Mouse (Mus musculus) limb, embryonic 11.5 days (tissue): ENCODE measurements at regions not wholly inside any gene's neighbourhood (a gene's known extent, or its start where the extent isn't known, plus 50 kb on each side); places are given as distances from the start of the nearest gene placed in this dataset.

Source experiments
- ATAC-seq: fragments of 200-750 bp; cut with Nextera tagmentation; 2 replicates; pipeline ENCODE4 v1.8.0; 2017; ENCODE audit warnings: low read depth; ENCODE audit not compliant: insufficient number of reproducible peaks, low FRiP score, low TSS enrichment
- DNase-seq: peaks from one replicate; pipeline ENCODE4 v3.0.0-alpha.2; 2015; ENCODE audit warnings: low spot score
- H3K27ac ChIP-seq: fragments of 300-500 bp; sonication (generic); replicated peaks from 2 replicates; pipeline ENCODE4 v1.5.1; 2014; ENCODE audit warnings: low read depth, mild to moderate bottlenecking, low read length
- H3K27me3 ChIP-seq: fragments of 300-500 bp; sonication (generic); 2 replicates; pipeline ENCODE4 v1.6.1; 2014; ENCODE audit warnings: mild to moderate bottlenecking, low read length, mixed read lengths; ENCODE audit not compliant: control insufficient read depth, insufficient read depth
- H3K36me3 ChIP-seq: fragments of 300-500 bp; sonication (generic); 2 replicates; pipeline ENCODE4 v1.6.1; 2014; ENCODE audit warnings: mild to moderate bottlenecking, low read length, moderate library complexity, mixed read lengths; ENCODE audit not compliant: control insufficient read depth, insufficient read depth
- H3K4me1 ChIP-seq: fragments of 300-500 bp; sonication (generic); 2 replicates; pipeline ENCODE4 v1.6.1; 2014; ENCODE audit warnings: low read length, mixed read lengths; ENCODE audit not compliant: control insufficient read depth, insufficient read depth
- H3K4me2 ChIP-seq: fragments of 300-500 bp; sonication (generic); 2 replicates; pipeline ENCODE4 v1.6.1; 2014; ENCODE audit warnings: low read depth, mild to moderate bottlenecking, moderate library complexity; ENCODE audit not compliant: severe bottlenecking
- H3K4me3 ChIP-seq: fragments of 300-500 bp; sonication (generic); 2 replicates; pipeline ENCODE4 v1.5.1; 2014; ENCODE audit warnings: low read depth, low read length
- H3K9ac ChIP-seq: fragments of 300-500 bp; sonication (generic); 2 replicates; pipeline ENCODE4 v1.6.1; 2014; ENCODE audit warnings: mild to moderate bottlenecking, low read length
- H3K9me3 ChIP-seq: fragments of 300-500 bp; sonication (generic); 2 replicates; pipeline ENCODE4 v1.6.1; 2016; ENCODE audit warnings: low read length; ENCODE audit not compliant: control insufficient read depth
- WGBS: fragments of 180-500 bp; shearing (Covaris S2); extraction: QIAGEN DNeasy Blood & Tissue Kit; methylation state at CpG from one replicate; pipeline ENCODE4 v1.1.7; 2014; 5-methylcytosine and 5-hydroxymethylcytosine counted together

DNA sequence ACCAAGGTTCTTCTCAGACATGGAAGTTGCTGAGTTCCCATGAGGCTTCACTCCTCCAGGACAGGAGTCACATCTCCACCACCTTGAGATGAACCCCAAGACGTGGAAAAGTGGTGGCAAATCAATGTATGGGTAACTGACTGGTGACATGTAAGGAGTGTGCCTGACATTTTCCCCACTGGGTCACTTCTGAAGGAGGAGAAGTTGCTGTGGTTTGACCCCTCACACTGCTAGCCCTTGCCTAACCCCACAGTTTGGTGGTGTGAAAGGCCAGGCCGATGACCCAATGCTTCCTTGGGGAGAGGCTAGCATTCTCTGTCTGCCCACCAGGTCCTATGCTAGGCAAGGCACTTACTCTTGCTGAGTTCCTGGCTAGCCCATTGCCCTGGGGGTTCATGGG is 242.4 kb downstream of the 4933412E24Rik start:
- WGBS, result 82% methylated on average over 2 of the region's 2 CpGs
- DNase-seq (no peak), ATAC-seq (no peak)
- no peaks in the 10 kb centered on the region for H3K27me3 ChIP-seq
- H3K4me3 ChIP-seq, result no peak overlapping the region
- H3K9me3 ChIP-seq, result no peaks in the 10 kb centered on the region
- H3K4me1 ChIP-seq, result no peaks in the 10 kb centered on the region
- no peak overlapping the region for H3K4me2 ChIP-seq
- H3K9ac ChIP-seq, result no peak overlapping the region
- no peaks in the 10 kb centered on the region for H3K36me3 ChIP-seq
- H3K27ac ChIP-seq, result no peak overlapping the region

DNA sequence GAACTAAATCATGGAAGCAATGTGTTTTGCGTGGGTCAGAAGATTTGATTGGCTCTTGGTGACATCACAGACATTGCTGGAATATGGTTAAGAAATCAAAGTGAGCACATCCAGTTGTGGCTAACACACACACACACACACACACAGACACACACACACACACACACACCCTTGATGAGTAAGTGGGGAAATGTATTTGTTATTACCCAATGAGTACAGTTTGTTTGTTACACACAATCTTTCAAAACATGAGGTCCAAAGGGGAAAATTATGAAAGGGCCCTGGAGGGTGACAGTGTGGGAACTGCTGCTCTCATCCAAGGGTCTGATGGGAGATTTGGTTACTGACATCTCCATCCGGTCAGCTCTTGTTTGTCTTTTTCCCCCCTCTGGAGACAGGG is 243.8 kb downstream of the 4933412E24Rik start:
- DNase-seq, result no peak
- 90% methylated on average over 2 of the region's 2 CpGs for WGBS

DNA sequence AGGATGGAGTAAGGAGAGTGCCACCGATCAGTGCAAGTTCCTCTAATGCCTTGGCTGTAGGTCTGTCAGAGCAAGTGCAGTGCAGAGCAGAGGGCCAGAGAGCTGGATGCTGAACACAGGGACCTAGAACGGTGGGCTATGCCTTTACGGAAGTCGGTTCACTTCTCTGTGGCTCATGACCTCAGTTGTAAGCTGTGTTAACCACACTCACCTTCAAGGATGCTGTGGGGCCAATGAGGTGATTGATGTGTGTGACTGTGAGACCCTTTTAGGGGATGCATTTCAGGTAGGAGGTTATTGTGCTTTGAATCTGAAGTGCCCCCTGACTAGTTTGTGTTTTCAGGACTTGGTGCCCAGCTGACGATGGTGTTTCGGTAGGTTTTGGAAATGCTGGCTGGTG is 254.4 kb downstream of the 4933412E24Rik start:
- ATAC-seq, result no peak
- 90% methylated on average over 6 of the region's 6 CpGs for WGBS
- no peaks in the 10 kb centered on the region for H3K9me3 ChIP-seq
- no peak overlapping the region for H3K9ac ChIP-seq
- no peak for DNase-seq
- H3K4me2 ChIP-seq, result no peak overlapping the region
- H3K27me3 ChIP-seq, result no peaks in the 10 kb centered on the region
- H3K36me3 ChIP-seq, result no peaks in the 10 kb centered on the region
- H3K4me1 ChIP-seq, result no peaks in the 10 kb centered on the region
- H3K4me3 ChIP-seq, result no peak overlapping the region
- no peak overlapping the region for H3K27ac ChIP-seq

More for the DNA sequence above, 243.8 kb downstream of the 4933412E24Rik start:
- H3K4me1 ChIP-seq, result no peaks in the 10 kb centered on the region
- no peak overlapping the region for H3K4me2 ChIP-seq
- H3K4me3 ChIP-seq, result no peak overlapping the region
- no peak overlapping the region for H3K9ac ChIP-seq
- no peaks in the 10 kb centered on the region for H3K9me3 ChIP-seq
- no peak for ATAC-seq
- no peaks in the 10 kb centered on the region for H3K27me3 ChIP-seq
- no peak overlapping the region for H3K27ac ChIP-seq
- no peaks in the 10 kb centered on the region for H3K36me3 ChIP-seq

DNA sequence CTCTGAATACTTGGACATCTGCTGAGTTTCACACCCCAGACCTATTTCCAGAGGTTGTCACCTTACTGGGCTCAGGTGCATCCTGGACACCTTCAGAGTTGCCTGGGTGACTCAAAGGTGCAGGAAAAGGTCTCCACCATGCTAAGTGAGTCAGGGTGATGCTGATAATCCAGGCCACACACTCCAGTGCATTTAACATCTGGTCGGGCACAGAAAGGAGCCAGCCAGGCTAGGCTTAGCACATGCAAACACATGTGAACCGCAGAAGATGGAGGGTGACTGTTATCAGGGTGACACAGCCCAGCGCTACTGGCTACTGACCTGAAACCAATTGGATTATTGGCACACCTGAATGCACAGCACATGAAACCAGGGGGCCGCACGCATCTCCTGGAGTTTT is 255.9 kb downstream of the 4933412E24Rik start:
- Histone ChIP-seq H3K36me3 (no peaks in the 10 kb centered on the region), H3K4me1 (no peaks in the 10 kb centered on the region), H3K4me2 (no peak overlapping the region), H3K4me3 (no peak overlapping the region), H3K9me3 (no peaks in the 10 kb centered on the region), H3K27ac (no peak overlapping the region), H3K27me3 (no peaks in the 10 kb centered on the region), H3K9ac (no peak overlapping the region)
- ATAC-seq (no peak), DNase-seq (no peak)
- 88% methylated on average over 5 of the region's 5 CpGs for WGBS

DNA sequence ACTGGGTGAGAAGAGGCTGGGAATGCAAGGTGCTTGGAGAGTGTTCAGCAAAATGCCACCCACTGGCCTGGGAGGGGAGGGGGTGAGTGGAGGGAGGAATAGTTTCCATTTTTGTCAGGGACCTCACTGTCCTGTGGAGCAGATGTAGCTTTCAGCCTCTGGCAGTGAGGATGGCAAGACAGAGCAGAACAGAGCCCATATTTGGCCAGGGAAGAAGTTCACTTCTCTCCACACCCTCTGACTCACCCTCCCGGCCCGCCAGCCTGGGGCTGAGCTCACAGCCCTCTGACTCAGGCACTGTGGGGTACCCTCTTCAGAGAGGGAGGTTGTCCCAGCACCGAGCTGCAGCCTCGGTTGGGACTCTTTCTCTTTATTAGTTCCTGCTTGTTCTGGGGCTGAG is 256.8 kb downstream of the 4933412E24Rik start:
- Histone ChIP-seq H3K9ac (no peak overlapping the region), H3K27me3 (no peaks in the 10 kb centered on the region), H3K36me3 (no peaks in the 10 kb centered on the region), H3K4me1 (no peaks in the 10 kb centered on the region), H3K27ac (no peak overlapping the region), H3K4me3 (no peak overlapping the region), H3K9me3 (no peaks in the 10 kb centered on the region), H3K4me2 (no peak overlapping the region)
- no peak for ATAC-seq
- no peak for DNase-seq
- WGBS, result 51% methylated on average over 4 of the region's 4 CpGs

DNA sequence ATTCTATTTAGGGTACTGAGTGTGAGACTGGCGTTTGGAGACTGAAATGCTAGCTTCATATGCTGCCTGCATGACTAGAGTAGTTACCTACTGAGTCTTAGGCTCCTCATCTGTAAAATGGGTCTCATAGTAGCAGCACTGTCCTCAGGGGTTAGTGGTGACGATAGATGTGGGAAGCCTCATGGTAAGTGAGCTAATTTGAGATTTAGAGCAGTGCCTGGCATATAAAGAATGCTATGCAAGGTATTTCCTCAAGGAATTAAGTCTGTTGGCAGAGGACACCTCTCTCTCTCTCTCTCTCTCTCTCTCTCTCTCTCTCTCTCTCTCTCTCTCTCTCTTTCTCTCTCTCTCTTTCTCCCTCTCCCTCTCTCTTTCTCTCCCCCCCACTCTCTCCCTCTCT is 257.4 kb downstream of the 4933412E24Rik start:
- H3K27me3 ChIP-seq, result no peaks in the 10 kb centered on the region
- H3K9ac ChIP-seq, result no peak overlapping the region
- H3K9me3 ChIP-seq, result no peaks in the 10 kb centered on the region
- 74% methylated on average over 2 of the region's 2 CpGs for WGBS
- H3K36me3 ChIP-seq, result no peaks in the 10 kb centered on the region
- ATAC-seq, result no peak
- no peak for DNase-seq
- H3K4me1 ChIP-seq, result no peaks in the 10 kb centered on the region
- H3K27ac ChIP-seq, result no peak overlapping the region
- H3K4me3 ChIP-seq, result no peak overlapping the region
- no peak overlapping the region for H3K4me2 ChIP-seq

DNA sequence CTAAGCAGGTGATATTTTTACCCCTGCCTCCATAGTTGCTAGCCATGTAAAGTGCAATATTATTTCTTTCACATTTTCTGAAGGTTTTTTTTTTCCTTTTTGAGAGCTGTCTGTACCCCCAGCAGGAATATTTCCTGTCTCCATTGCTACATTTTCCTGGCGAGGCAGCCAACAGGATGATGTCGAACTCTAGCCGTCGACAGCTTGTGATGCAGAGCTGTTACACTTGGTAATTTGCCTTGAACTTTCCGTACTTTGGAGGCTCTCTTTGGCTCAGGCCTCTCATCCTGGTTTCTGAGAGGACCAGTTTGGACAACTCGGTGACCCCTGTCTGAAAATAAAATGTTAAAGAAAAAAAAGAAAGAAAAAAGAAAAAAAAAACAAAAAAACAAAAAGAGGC is 260.3 kb downstream of the 4933412E24Rik start:
- no peaks in the 10 kb centered on the region for H3K9me3 ChIP-seq
- H3K4me1 ChIP-seq, result no peaks in the 10 kb centered on the region
- H3K27ac ChIP-seq, result no peak overlapping the region
- 65% methylated on average over 6 of the region's 6 CpGs for WGBS
- no peak overlapping the region for H3K4me3 ChIP-seq
- DNase-seq (no peak), ATAC-seq (no peak)
- H3K36me3 ChIP-seq, result no peaks in the 10 kb centered on the region
- H3K4me2 ChIP-seq, result no peak overlapping the region
- H3K9ac ChIP-seq, result no peak overlapping the region
- no peaks in the 10 kb centered on the region for H3K27me3 ChIP-seq

DNA sequence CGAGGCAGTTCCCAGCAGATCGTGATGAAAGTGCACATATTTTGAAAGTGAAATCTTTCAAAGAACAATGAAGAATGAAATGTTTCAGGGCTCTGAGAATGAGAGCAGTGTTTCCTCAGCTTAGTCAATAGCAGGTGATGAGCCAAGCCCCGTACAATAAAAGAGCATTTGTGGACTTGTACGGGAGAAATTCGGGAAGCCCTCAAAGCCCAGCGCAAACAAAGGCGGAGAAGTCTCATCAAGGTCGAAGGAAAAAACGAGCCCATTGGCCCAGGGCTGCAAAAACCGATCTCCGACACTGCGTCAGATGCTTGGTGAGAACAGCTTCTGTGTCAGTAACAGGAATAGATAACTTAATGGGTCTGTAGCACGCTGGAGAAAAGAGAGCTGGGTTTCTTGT is 261.5 kb downstream of the 4933412E24Rik start:
- 83% methylated on average over 13 of the region's 13 CpGs for WGBS

DNA sequence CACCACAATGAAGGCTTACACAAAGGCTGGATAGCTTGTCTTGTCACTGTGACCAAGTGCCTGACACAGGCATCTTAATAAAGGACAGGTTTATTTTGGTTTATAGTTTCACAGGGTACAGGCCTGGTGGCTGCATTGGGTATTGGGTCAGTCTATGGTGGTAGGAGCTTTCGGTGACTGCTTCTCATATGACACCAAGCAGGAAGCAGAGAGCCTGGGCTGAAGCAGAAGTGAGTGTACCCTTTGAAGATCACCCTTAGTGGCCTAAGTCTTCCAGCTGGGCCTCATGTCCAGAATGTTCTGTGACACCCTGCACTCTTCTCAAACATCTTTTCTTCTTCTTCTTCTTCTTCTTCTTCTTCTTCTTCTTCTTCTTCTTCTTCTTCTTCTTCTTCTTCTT is 264.1 kb downstream of the 4933412E24Rik start:
- H3K27ac ChIP-seq, result no peak overlapping the region
- no peak overlapping the region for H3K4me2 ChIP-seq
- no peak overlapping the region for H3K9ac ChIP-seq
- no peaks in the 10 kb centered on the region for H3K36me3 ChIP-seq
- H3K4me3 ChIP-seq, result no peak overlapping the region
- 96% methylated on average over 1 of the region's 1 CpGs for WGBS
- ATAC-seq, result no peak
- no peaks in the 10 kb centered on the region for H3K9me3 ChIP-seq
- no peaks in the 10 kb centered on the region for H3K4me1 ChIP-seq
- DNase-seq, result no peak
- H3K27me3 ChIP-seq, result no peaks in the 10 kb centered on the region

More for the DNA sequence above, 261.5 kb downstream of the 4933412E24Rik start:
- H3K27ac ChIP-seq, result no peak overlapping the region
- H3K27me3 ChIP-seq, result no peaks in the 10 kb centered on the region
- H3K4me1 ChIP-seq, result no peaks in the 10 kb centered on the region
- no peaks in the 10 kb centered on the region for H3K36me3 ChIP-seq
- no peak overlapping the region for H3K4me3 ChIP-seq
- no peak overlapping the region for H3K9ac ChIP-seq
- ATAC-seq (no peak), DNase-seq (no peak)
- H3K9me3 ChIP-seq, result no peaks in the 10 kb centered on the region
- H3K4me2 ChIP-seq, result no peak overlapping the region
